Mouse (Mus musculus) thymus, adult 2 months (tissue): ENCODE data around the gene Cacna1d.

Experiments
- CTCF ChIP-seq: fragments of 200-500 bp; IDR thresholded peaks from 2 replicates; pipeline ENCODE4 v1.5.1; 2012; ENCODE audit warnings: mild to moderate bottlenecking, control low read depth, low read length, moderate library complexity, borderline replicate concordance; ENCODE audit not compliant: control insufficient read depth, poor library complexity, insufficient read depth; ENCODE audit errors: extremely low read depth
- POLR2A ChIP-seq: fragments of 200-500 bp; IDR thresholded peaks from 2 replicates; pipeline ENCODE4 v1.6.1; 2012; ENCODE audit warnings: mild to moderate bottlenecking, low read length, control low read depth, moderate library complexity; ENCODE audit not compliant: control insufficient read depth, poor library complexity, insufficient read depth; ENCODE audit errors: extremely low read depth

DNA sequence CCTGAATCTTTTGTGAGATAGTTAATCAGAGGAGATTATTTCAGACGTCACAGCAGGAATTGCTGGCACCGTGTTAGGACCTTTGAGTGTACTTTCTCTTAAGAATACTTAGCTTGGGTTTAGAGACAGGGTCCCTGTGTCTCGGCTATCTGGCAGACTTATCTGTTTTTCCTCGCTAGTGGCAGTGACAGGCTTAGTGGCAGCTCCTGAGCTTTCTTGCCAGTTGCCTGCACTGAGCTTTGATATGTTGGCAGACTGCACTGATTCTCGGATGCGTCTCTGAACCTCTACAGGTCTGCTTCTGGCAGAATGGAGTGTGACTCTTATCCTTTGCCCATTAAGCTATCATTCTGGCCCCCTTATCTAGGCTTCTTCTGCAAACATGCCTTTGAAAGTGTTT is 3.7 kb upstream of the Cacna1d start:
- TF ChIP-seq CTCF: no peak
- TF ChIP-seq POLR2A: no peak
